Mouse (Mus musculus) kidney, adult 2 months (tissue): ENCODE measurements around the gene Hypk. TPM values are rescaled to one million over a fixed set of nuclear protein-coding genes. Genes with fewer than 3 reads are reported as not detected.

Source experiments
- DNase-seq: peaks from one replicate; pipeline ENCODE4 v3.0.0; 2021
- H3K27ac ChIP-seq: fragments of 200-500 bp; 2 replicates; pipeline ENCODE4 v1.5.1; 2012; ENCODE audit warnings: low read depth, low read length, control low read depth, inconsistent platforms; ENCODE audit not compliant: insufficient read depth
- H3K27me3 ChIP-seq: fragments of 200-500 bp; replicated peaks from 2 replicates; pipeline ENCODE4 v1.6.1; 2012; ENCODE audit warnings: mild to moderate bottlenecking, moderate library complexity, low read length, inconsistent platforms; ENCODE audit not compliant: control insufficient read depth, insufficient read depth
- H3K36me3 ChIP-seq: fragments of 200-500 bp; 2 replicates; pipeline ENCODE4 v1.6.1; 2012; ENCODE audit warnings: mild to moderate bottlenecking, moderate library complexity, low read length, inconsistent platforms; ENCODE audit not compliant: control insufficient read depth, insufficient read depth
- H3K4me1 ChIP-seq: fragments of 200-500 bp; 2 replicates; pipeline ENCODE4 v1.6.1; 2011; ENCODE audit warnings: low read length; ENCODE audit not compliant: control insufficient read depth, insufficient read depth
- H3K4me3 ChIP-seq: fragments of 200-500 bp; 2 replicates; pipeline ENCODE4 v1.5.1; 2011; ENCODE audit warnings: mild to moderate bottlenecking, low read depth, low read length, control low read depth; ENCODE audit not compliant: insufficient read depth
- CTCF ChIP-seq: fragments of 200-500 bp; conservative IDR thresholded peaks from 2 replicates; pipeline ENCODE4 v1.5.1; 2011; ENCODE audit warnings: low read depth, mild to moderate bottlenecking, control low read depth, low read length, moderate library complexity, mixed read lengths; ENCODE audit not compliant: insufficient read depth, insufficient read length
- POLR2A ChIP-seq: fragments of 200-500 bp; IDR thresholded peaks from one replicate; pipeline ENCODE4 v1.6.1; 2011; ENCODE audit warnings: low read depth, low read length, control low read depth
- WGBS: fragments of 180-500 bp; shearing (Covaris S2); methylation state at CpG from one replicate; pipeline ENCODE4 v1.1.7; 2018; 5-methylcytosine and 5-hydroxymethylcytosine counted together
- polyA plus RNA-seq: library from polyadenylated mRNA; depleted of rRNA; stranded (reverse); fragments of >200 nt; gene quantifications from 2 replicates; pipeline ENCODE4 v1.2.3, GENCODE M21; 2012; rRNA removed

Hypk gene
- 6.4 and 6.5 TPM in 2 replicates for polyA plus RNA-seq

- 54% methylated on average over 4 of the region's 4 CpGs for WGBS
- no peak within 1 kb of the TSS for H3K4me3 ChIP-seq
- H3K27ac ChIP-seq: 0 out of 2 replicates have a peak within 1 kb of the TSS, but pooled peaks have one; percentile 41
- peaks cover 4% of the 10 kb centered on the region for H3K36me3 ChIP-seq
- H3K4me1 ChIP-seq: peaks cover 19% of the 10 kb centered on the region; the same call in 1 of the 2 replicates
- no peaks in the 10 kb centered on the region for H3K27me3 ChIP-seq
- TF ChIP-seq POLR2A: no peak
- TF ChIP-seq CTCF: no peak
- no peak for DNase-seq
Observed at GRCm38 (mm10) chr2:121452990-121453389, at the start of gene Hypk. Gene Hypk, plus strand, starts transcription at chr2:121453290.

GRCm38 (mm10) chr2:121403296-121403695 is 49.8 kb upstream of the Hypk start:
- H3K4me3 ChIP-seq: no peak overlapping the region
- no peaks in the 10 kb centered on the region for H3K36me3 ChIP-seq
- DNase-seq: peak; percentile 19
- H3K27ac ChIP-seq: no peak overlapping the region
- H3K27me3 ChIP-seq: no peaks in the 10 kb centered on the region
- TF ChIP-seq POLR2A: no peak
- H3K4me1 ChIP-seq: no peaks in the 10 kb centered on the region

GRCm38 (mm10) chr2:121408160-121408559 is 44.9 kb upstream of the Hypk start:
- DNase-seq: peak; percentile 67
- no peaks in the 10 kb centered on the region for H3K36me3 ChIP-seq
- TF ChIP-seq POLR2A: no peak
- TF ChIP-seq CTCF: peak; percentile 42; the same call in 1 of the 2 replicates
- no peak overlapping the region for H3K27ac ChIP-seq
- H3K4me1 ChIP-seq: peaks cover 6% of the 10 kb centered on the region; the same call in 1 of the 2 replicates
- 39% methylated on average over 4 of the region's 4 CpGs for WGBS
- H3K27me3 ChIP-seq: no peaks in the 10 kb centered on the region
- H3K4me3 ChIP-seq: no peak overlapping the region

GRCm38 (mm10) chr2:121412843-121413386 is 40.2 kb upstream of the Hypk start:
- Histone ChIP-seq H3K27me3 (no peaks in the 10 kb centered on the region), H3K4me1 (peaks cover 16% of the 10 kb centered on the region), H3K36me3 (no peaks in the 10 kb centered on the region; the same call in 1 of the 2 replicates), H3K4me3 (peak overlapping the region; percentile 79), H3K27ac (peak overlapping the region; percentile 91)
- no peak for DNase-seq
- no peak for TF ChIP-seq POLR2A
- no peak for TF ChIP-seq CTCF
- WGBS: 4% methylated on average over 4 of the region's 4 CpGs

- Histone ChIP-seq H3K27ac (peak within 1 kb of the TSS; percentile 91), H3K4me3 (peak within 1 kb of the TSS; percentile 88), H3K36me3 (no peaks in the 10 kb centered on the region; the same call in 1 of the 2 replicates), H3K4me1 (peaks cover 16% of the 10 kb centered on the region), H3K27me3 (no peaks in the 10 kb centered on the region)
- TF ChIP-seq CTCF (peak; percentile 23; the same call in 1 of the 2 replicates), POLR2A (peak; percentile 53)
- WGBS: 1% methylated on average over 68 of the region's 68 CpGs
- DNase-seq: peak; percentile 97
Observed at GRCm38 (mm10) chr2:121413387-121414042, 39.6 kb upstream of the Hypk start, which contains the start of the genes Pdia3 and Catsper2. Gene Pdia3, plus strand, starts transcription at chr2:121413775. Gene Catsper2, minus strand, starts transcription at chr2:121413792.

- H3K36me3 ChIP-seq: no peaks in the 10 kb centered on the region; the same call in 1 of the 2 replicates
- TF ChIP-seq POLR2A (no peak), CTCF (no peak)
- WGBS: 1% methylated on average over 32 of the region's 32 CpGs
- peak overlapping the region; percentile 88 for H3K4me3 ChIP-seq
- H3K4me1 ChIP-seq: peaks cover 16% of the 10 kb centered on the region
- peak; percentile 53 for DNase-seq
- H3K27me3 ChIP-seq: no peaks in the 10 kb centered on the region
- peak overlapping the region; percentile 88 for H3K27ac ChIP-seq
Observed at GRCm38 (mm10) chr2:121414139-121414685, 38.9 kb upstream of the Hypk start.

GRCm38 (mm10) chr2:121415103-121415502 is 38.0 kb upstream of the Hypk start:
- Histone ChIP-seq H3K4me1 (peaks cover 16% of the 10 kb centered on the region), H3K36me3 (no peaks in the 10 kb centered on the region; the same call in 1 of the 2 replicates), H3K27me3 (no peaks in the 10 kb centered on the region), H3K4me3 (no peak overlapping the region), H3K27ac (no peak overlapping the region)
- TF ChIP-seq POLR2A (no peak), CTCF (no peak)
- WGBS: 30% methylated on average over 3 of the region's 3 CpGs
- DNase-seq: no peak
